Mouse (Mus musculus) cerebellum, adult 11 months (tissue): ENCODE measurements around the gene Fxn.

ENCODE experiments used
- DNase-seq: peaks from one replicate; pipeline ENCODE4 v3.0.0; 2022

Fxn gene

GRCm38 (mm10) chr19:24280601-24281228, at the start of gene Fxn:
Gene Fxn, minus strand, starts transcription at chr19:24280605.
- DNase-seq = no peak

DNA sequence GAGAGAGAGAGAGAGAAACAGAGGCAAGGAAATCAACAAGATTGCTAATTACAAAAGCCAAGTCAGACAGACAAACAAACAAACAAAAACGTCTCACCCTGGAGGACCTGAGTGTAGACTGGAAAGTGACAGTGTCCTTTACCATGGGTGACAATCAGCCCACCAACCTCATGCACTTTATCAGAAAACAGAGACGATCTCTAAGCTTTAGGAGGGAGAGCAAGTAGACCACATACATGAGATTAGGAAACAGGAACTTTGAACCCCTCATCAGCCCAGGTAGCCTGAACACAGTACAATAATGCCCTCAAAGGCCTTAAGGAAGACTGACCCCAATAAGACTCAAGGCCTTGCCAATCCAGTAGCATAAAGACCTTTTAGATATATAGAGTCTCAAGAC, 47.5 kb upstream of the Fxn start:
- DNase-seq = no peak

DNA sequence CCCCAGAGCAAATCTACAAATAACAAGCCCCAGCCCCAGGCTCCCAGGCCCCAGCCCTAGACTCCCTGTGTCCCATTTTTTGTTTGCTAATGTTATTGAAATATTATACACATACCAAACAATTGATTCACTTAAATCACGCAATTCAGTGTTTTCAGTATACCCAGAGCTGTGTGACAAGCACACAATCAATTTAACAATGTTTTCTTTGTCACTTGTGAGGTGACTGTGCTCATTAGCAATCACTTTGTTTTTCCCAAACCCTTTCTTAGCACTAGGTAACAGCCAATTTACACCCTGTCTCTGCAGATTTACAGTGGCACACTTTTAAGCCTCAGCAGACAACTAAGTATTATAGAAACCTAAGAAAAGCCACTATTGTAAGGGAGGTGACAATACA, 46.6 kb upstream of the Fxn start:
- DNase-seq = no peak

DNA sequence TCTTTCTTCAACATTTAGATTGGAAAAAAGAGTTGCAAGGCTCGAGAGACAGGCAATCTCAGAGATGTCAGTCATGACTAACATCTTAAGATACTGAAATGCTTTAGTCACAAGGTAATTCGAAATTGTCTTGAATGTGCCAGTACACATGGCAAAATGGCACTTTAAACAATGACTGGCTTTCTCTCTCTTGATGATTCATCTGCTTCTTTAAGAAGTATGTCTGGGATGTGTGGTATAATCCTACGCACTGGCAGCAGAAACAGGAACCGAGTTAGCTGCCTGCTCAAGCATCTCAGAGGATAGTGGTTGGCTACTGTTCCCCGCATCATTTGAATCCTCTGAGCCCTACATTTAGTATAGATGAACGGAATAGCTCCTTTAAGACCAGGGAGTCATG, 45.3 kb upstream of the Fxn start:
- DNase-seq = no peak

DNA sequence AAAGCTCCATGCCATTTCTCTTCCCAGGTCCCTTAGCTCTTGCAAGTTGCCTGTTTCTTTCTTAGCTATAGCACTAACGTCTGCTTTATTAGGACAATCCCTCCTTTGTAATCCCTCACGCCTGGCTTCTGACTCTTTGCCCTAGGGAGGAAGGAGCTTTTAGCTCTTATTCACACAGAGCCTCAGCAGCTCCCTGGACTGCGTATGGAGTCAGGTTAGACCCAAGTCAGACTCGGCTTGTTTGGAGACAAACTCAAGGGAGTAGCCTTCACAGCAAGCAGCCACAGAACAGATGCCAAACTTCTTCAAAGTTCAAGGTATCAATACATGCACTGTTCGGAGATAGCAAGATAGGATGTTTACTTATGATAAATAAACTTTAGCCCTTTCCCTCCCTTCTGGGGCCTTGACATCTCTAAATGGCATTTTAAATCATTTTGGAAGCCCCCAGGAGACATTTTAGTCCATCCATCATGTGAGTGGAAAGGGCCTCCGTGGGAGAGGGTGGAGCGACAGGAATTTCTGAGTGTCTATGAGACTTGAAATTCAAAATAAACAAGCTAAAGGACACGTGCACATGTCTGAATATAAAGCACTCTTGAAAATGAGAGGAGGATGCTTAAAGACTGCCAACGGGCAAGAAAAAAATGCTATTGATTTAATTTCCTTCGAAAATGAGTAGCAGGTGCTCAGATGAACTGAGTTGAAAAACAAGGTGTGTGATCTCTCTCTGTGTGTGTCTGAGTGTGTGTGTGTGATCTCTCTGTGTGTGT, 43.6 kb upstream of the Fxn start:
- no peak for DNase-seq

DNA sequence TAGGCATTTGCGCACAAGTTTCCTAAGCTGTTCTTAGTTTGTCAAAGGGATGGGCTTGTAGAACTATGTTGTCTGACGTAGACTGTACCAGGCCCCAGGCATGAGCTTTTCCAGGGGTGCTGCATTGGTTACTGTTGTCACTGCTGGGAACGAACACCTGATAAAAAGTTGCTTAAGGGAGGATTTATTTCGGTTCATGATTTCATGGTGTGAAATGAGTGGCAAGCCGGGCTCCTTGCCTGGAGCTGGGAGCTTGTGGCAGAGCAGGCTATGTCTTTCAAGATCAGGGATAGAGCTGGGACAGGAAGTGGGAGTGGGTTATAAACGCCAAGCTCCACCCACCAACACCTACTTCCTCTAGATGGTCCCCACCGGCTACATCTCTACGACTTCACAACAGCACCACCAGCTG, 41.5 kb upstream of the Fxn start:
- DNase-seq = no peak

GRCm38 (mm10) chr19:24321211-24321899, 41.0 kb upstream of the Fxn start:
- no peak for DNase-seq

- DNase-seq = no peak
These were observed 37.8 kb upstream of the Fxn start for GRCm38 (mm10) chr19:24318172-24318571.

- DNase-seq = no peak
These were observed 37.3 kb upstream of the Fxn start for GRCm38 (mm10) chr19:24317731-24318130.

- DNase-seq = no peak
These were observed 36.7 kb upstream of the Fxn start for GRCm38 (mm10) chr19:24317038-24317591.

DNA sequence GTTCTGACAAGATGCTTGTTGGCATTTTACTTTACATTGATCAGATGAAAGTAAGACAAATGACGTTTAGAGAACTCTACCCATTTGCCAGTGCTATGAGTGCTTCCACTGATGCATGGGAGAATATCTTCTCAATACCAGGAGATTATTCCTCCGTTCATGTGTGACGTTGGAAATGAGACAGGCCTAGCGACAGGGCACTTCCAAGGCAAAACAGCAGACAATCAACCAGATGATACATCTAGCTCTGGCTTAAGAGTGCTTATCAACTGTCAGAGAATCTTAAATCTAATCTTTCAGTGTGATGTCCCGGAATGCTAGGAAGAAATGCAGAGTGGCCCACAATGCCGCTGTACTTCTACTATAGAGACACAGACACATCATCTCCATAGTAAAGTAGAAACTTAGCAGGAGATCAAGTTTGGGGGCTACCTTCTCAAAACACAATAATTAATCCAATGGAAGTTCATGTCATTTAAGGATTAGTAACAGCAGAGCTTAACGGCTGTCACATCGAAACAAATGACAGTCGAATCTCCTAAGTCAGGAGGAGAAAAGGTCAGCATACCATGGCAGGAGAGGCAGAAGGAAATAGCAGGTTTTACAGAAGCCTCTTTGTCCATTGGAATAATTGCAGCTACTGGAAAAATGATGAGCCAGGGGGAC, 35.8 kb upstream of the Fxn start:
- DNase-seq = no peak

- no peak for DNase-seq
These were observed 34.8 kb upstream of the Fxn start for GRCm38 (mm10) chr19:24315234-24315633.

DNA sequence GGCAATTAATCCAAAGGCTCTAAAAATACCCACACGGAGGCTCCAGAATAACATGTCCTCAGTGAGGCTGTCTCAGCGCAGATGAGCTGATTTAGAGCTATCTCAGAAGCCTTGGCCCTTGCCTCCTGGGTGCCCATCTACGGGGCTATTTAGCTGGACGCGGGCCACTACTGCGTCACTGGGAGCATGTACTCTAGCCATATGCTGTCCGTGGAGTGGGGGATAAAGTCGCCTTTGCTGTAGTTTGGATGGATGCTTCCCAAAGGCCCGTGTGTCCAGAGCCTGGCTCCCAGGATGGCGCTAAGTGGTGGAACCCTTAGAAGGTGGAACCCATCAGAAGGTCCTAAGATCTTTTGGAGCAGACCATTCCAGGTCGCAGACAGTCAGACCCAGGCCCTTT, 34.3 kb upstream of the Fxn start:
- DNase-seq = peak; percentile 50

DNA sequence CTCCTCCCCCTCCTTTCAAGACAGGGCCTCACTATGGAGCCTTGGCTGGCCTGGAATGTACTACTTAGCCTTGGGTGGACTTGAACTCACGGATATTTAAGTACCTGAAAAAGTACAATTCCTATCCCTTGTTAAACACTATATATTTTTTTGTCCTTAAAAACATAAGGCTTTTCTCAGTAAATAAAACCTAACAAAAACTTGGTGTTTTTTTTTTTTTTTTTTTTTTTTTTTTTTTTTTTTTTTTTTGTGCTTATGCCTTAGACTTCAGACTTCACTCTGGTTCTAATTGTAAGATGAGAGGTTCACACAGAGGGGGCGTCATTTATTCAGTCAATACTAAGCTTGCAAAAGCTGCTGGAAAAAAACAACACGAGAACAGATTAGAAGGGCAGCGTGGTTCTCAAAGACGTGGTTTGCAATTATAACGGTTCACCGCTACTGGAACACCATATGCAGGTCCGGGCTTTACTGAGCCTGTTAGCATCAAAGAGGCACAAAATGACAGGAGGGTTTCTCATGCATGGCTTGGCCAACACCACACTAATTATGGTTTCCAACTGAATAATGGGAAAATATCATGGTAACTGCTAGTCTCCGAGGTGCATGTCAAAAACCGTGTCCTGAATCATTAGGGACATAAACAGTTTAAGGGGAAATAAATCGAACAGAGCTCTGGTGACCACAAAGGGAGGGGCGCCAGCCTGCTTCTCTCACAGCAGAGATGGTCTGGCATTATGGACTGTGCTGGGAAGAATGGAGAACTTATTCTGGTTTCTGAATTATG, 32.3 kb upstream of the Fxn start:
- peak; percentile 38 for DNase-seq

- no peak for DNase-seq
These were observed 31.6 kb upstream of the Fxn start for GRCm38 (mm10) chr19:24312046-24312445.

DNA sequence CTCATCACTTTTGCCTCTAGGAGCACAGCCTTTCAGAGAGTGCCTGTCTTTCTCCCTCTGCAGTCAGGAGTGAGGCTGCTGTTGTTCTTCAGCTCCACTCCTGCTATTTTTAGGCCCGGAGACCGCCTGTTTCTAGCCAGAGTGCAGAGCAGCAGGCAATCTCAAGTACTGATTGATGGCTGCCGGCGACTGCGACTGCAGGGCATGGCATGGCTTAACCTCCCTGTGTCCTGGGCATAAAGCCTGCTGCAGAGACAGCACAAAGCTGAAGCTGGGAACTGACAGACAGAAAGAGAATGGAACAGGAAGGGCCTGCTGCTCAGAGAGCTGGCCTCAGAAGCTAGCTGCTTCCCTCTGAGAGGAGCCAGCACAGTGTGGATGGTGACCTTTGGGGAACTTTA, 27.9 kb upstream of the Fxn start:
- DNase-seq = peak; percentile 54

DNA sequence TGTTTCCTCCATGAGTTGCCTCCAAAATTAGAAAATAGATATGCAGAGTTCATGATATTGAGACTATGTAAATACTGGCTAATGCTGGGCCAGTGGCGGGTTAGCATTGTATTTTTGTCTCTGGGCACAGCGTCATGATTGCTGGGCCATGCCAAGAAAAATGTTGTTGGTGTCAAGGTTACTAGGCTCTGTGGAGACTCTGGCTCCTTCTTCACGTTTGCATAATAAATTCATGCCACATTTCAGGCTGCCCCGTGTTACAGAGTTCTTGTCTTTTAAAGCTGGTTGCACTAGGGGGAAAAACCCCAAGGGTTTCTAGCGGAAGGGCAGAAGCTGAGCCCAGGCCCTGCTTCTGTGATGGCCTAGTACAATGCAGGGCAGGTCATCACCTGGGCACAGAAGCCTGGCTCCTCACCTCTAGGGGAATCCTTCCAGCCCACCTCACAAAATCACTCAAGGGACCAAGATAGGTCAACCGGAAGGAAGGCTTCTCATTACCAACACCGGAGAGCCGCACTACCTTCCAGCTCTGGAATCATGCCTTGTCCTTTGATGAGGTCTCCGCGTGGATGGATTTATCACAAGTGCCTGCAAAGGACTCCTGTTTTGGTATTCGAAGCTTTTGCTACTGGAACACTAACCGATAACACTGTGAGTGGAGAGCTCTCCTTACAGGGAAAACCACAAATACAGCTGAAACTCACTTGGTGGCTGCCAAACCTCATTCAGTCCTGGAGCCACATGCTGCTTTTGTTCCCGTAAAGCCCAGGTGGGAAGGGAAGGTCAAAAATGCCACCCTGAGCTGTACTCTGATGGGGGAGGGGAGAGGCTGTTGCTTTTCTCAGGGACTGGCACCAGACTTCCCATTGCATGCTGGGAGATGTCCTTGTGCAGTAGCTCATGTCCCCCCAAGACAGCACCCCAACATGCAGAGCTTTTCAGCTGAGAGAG, 27.1 kb upstream of the Fxn start:
- no peak for DNase-seq

GRCm38 (mm10) chr19:24306351-24306750, 25.9 kb upstream of the Fxn start:
- DNase-seq = no peak

- DNase-seq = no peak
These were observed 21.8 kb upstream of the Fxn start for GRCm38 (mm10) chr19:24302198-24302597.

DNA sequence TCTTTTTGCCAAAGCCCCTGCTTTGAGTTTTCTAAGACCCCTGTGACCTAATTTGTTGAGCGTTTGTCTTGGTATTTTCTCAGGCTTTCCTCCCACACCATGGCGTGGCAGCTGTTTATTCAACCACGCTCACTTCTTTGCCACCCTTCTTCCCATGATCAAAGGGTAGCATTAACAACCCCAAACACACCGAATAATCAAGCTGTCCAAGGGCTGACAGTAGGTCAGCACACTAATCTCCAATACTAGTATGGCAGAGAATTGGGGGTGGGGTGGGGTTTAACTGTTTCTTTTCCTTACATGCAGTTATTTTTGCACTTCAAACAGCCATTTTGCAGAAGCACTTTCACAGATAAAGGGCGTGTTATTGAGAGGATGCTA, 21.4 kb upstream of the Fxn start:
- DNase-seq = no peak
